Mouse (Mus musculus): ENCODE results near the gene Lama4. TPM values are rescaled to one million over a fixed set of nuclear protein-coding genes. Genes with fewer than 3 reads are reported as not detected.

Lama4 gene
- total RNA-seq (2021) = 10 to 100 TPM; 63.9 to 73.1 TPM
- long read RNA-seq, experiment 1, full-length matches to known transcripts = 5 of 11 reads
- long read RNA-seq, experiment 1, partial matches to known transcripts = 5 of 11 reads
- long read RNA-seq, experiment 1, other reads (novel, unspliced or antisense) = 1 of 11 reads
- long read RNA-seq, experiment 2, full-length matches to known transcripts = 15 of 26 reads
- long read RNA-seq, experiment 2, partial matches to known transcripts = 10 of 26 reads
- long read RNA-seq, experiment 2, other reads (novel, unspliced or antisense) = 1 of 26 reads

DNA sequence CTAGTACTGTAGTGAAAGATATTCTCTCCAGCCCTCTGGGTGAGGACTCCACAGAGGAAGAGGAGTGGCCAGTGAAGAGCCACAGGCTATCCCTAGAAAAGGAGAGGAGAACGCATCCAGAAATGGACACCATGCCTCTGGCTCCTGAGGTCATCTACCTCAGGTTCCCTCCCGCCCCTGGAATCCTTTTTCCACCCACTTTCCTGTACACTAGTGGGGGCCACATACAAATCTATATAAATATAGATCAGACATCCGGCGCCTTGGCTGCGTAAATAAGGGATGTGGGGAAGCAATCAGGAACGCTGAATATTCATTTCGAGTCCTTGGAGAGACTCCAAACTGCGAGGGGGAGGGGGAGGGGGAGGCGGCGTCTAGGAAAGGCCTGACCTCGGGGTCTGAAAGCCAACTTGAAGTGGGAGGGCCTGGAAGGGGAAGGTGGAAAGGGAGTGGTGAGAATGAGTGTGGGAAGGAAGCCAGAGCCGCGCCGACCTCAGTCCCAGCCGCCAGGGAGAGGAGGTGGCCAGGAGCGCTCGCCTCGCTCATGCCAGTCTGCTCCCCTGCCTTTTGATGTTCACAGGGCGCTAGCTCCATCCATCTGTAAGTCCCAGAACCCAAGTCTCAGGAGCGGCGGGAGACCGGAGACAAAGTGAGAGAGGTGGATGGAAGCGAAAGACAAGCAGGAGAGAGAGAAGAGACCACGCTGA lies at the start of gene Lama4:
Gene Lama4, plus strand, starts transcription at position 441 of the 707 bp plus-strand sequence.
- peak; percentile 79 for DNase-seq
- intact Hi-C loops (cut with DNase I; ENCODE audit: low total_unique reads) = no loop called here

DNA sequence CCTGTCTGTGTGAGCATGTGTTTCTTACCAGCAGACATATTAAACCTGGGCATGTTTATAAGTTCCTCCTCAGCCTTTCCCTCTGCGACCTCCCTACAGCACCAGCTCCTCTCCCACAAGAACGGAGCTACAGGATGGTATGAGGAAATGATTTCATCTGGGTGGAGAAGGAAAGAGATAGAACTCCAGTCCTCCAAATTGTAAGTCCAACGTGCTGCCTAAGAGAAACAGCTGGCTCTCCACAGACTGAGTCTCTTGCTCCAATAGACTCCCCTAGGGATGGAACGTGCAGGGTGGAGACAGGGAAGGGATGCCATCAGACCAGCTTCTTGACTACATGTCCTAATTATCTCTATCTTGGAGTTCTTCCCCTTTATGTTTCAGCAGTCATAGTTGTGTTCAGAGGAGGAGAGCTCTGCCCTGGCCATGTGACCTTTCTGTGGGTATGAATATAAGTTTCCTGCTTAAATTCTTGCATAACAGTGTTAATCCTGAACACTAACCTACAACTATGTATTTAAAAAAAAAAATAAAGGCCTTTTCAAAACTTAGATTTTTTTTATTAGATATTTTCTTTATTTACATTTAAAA lies 49.2 kb upstream of the Lama4 start:
- peak; percentile 13 for DNase-seq
- intact Hi-C loops (cut with DNase I; ENCODE audit: low total_unique reads) = no loop called here

DNA sequence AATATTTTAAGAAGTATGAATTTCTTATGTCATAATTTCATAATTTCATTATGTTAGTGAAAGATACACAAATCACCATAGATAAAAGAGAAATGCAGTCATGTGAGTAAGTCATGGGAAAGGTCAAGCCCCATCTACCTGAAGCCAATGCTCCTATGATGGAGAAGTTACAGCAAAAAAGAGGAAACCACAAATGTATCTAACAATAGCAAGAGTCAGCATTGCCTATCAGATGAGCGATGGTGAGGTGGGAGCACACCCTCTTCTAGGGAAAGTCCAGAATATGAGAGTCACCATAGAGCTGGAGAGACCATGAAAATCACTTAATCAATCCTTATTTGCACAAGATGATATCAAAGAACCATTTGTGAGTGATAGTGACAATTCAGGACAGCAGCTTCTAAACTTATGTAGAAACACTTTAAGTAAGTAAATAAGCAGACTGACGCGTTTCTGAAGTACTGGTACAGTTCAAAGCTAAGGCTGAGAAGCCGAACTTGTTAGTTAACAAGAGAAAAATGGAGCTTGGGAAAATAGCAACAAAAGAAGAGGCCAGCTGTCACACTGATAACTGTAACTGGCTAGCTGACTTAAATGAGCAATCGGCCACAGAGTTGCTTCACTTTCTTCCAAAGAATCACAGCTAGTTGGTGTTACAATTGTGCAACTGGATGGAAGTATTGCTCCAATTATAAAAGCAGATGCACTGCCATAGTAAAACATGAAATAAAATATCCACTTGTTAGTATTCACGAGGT lies 36.2 kb upstream of the Lama4 start:
- DNase-seq = no peak
- intact Hi-C loops (cut with DNase I; ENCODE audit: low total_unique reads) = no loop called here

DNA sequence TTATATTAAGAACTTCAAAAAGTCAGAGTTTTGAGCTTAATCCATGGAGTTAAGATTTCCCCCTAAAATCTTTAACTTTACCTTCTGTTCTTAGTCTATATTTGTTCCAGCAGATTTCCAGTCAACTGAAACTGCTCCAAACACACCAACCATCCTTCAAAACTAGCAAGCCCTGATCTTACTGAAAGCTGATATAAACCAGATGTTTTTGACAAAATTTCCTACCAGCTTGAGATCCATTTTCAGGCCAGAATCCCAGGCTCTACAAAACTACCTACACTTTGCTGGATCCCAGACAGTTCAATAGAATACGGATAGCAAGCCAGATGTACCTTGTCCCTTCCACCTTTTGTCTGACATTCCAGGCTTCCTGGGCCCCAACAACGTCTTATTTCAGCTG lies 20.6 kb upstream of the Lama4 start:
- DNase-seq = no peak
- intact Hi-C loops (cut with DNase I; ENCODE audit: low total_unique reads) = no loop called here

DNA sequence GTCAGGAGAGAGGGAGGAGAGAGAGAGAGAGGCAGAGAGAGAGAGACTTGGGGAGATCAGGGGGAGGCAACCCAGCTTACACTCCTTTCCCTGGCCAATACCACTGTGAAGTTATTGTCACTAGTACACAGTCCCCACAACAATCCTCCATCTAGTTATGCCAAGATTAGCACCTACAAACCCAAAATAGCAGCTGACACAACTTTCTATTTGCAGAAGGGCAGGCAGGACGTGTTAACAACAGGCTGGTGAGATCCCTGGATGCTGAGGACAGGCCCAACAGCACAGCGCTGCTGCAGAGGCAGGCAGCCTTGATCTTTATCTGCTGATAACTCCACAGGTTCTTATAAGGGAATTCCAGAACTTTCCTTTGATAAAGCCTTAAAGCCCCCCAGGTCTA lies 3.4 kb upstream of the Lama4 start:
- DNase-seq = no peak
- intact Hi-C loops (cut with DNase I; ENCODE audit: low total_unique reads) = no loop called here

DNA sequence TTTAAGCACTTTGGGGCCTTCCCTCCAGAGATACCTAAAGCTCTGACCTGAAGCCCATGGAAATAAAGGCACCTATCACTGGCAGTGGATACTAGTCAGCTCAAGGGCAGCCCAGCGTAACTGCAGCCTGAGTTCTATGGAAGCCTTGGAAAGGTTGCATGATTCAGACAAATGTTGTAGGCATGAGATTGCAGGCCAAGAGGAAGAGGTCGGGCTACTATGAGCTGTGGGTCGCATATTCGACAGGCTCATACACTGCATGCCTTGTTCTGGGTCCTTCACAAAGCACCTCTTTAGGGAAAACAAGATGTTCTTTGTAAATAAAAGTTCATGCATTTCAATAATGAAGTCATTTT lies 618 bp upstream of the Lama4 start:
- intact Hi-C loops (cut with DNase I; ENCODE audit: low total_unique reads) = no loop called here
- no peak for DNase-seq

DNA sequence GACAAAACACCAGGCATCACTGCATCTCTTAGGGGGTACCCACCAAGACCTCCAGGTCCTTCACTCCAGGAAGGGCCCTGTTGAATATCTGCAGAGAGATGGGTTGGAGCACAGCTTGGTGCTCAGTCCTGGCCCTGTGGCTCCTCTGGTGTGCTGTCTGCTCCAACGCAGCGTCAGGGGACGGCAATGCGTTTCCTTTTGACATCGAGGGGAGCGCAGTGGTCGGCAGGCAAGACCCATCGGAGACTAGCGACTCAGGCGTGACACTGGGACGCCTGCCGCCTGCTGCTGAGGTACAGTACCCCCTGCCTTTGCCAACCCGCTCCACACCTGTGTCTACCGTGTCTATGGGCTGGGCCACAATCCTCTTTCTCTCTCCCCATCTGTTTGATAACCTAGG lies 542 bp downstream of the Lama4 start:
- DNase-seq = peak; percentile 30
- intact Hi-C loops (cut with DNase I; ENCODE audit: low total_unique reads) = no loop called here

DNA sequence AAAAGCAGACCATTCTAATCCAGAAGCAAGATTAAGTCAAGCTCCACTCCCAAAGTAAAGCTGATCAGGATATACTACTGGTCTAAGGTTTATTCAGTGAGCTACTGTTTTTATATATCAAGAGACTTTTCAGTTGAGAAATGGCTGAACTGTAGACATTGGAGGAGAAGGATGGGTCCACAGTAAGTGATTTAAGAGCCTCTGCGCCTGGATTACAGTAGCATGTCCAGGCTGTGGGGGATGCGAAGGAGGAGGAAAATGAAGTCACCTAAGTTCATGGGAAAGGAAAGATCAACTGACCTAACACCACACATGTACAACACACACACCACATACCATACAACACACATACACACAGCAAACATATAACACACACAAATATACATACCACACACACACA lies 1.3 kb downstream of the Lama4 start:
- no peak for DNase-seq
- intact Hi-C loops (cut with DNase I; ENCODE audit: low total_unique reads) = no loop called here

DNA sequence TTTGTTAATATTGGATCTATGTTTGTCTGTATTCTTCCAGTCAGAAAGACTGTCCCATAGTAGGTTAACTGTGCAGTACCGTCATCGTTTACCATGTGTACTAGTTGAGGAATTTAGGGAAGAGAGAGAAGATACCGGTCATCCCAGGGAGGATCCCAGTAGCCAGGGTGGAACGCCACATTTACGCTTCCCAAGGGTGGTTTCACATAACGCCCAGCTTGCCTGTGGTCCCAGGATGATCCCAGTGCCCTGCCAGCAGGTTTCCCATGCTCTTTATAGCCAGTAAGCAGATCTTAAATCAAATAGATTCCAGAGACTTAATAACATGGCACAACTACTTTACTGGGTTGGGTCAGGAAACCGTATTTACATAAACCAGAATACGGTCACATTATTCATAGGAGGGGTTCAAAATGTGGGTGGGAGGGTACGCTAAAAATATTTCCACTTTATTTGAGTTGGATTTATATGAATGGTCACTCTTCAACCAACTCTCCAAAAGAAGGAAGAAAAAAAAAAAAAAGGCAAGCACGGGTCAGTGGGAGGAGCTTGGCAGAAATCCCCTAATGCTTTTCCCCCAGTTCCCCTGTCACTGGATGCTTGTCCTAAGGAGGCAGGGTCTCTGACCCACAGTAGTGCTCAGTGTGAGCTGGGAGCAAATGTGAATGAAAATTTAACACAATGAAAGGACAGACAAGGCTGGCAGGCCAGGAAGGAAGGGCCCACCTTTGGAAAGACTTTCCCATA lies 3.2 kb downstream of the Lama4 start:
- intact Hi-C loops (cut with DNase I; ENCODE audit: low total_unique reads) = no loop called here
- no peak for DNase-seq

DNA sequence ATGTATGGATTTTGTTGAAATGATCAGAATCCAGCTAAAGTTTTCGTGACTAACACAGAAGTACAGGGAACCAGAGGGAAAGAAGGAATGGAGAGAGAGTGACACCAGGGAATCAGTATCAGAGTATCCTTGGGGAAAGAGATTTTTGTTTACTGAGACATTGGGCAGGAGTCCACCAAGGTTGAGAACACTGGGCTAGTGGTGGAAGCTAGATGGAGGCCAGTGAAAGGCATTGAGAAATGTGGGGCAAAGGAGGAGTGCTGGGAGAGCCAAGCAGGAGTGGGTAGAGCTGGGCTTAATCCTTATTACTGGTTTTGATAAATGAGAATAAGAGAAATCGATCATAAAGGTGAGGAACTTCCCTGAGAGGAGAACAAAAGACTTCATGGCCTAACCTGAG lies 4.2 kb downstream of the Lama4 start:
- no peak for DNase-seq
- intact Hi-C loops (cut with DNase I; ENCODE audit: low total_unique reads) = no loop called here

DNA sequence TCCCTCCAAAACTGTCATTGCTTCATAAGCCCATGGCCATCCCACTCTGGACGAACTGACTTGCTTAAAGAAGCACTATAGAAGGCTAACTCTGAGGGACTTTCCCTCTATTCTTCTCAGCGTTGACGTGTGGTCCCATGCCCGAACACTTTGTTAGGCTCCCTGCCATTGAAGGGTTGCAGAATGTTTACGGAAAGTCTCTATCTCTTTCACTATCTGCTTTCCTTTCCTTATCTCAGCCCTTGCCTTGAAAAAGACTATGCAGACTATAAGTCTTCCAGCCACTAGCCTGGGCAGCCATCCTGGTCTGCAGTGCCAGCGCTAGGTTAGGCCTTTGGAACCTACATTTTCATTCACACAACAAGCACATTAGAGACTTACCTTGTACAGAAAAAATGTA lies 4.7 kb downstream of the Lama4 start:
- intact Hi-C loops (cut with DNase I; ENCODE audit: low total_unique reads) = no loop called here
- DNase-seq = no peak

DNA sequence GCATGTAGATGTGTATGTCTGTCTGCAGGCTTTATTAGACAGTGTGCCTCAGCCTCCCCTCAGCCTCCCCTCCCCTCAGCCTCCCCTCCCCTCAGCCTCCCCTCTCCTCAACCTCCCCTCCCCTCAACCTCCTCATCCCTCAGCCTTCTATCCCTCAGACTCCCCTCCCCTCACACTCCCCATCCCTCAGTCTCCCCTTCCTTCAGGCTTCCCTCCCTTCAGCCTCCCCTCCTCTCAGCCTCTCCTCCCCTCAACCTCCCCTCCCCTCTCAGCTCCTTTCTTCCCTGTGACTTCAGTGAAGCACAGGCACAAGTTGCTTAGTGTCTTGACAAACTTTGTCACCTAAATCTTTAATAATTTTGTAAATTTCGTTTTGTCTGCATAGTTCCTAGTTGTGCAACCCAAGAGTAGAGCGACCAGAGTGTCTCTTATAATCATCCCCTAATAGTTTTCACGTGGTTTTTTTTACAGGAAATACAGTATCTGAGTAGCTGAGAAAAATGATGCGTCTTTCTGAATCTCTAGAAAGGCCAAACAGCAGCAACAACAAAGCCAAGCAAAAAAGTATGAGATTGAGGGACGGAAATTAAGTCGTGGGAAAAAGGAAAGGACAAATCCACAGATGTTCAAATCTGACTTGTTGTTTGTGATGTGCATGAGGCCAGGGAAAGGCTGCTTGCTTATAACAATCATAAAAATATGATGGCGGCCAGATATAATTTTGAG lies 7.1 kb downstream of the Lama4 start:
- no peak for DNase-seq
- intact Hi-C loops (cut with DNase I; ENCODE audit: low total_unique reads) = no loop called here

DNA sequence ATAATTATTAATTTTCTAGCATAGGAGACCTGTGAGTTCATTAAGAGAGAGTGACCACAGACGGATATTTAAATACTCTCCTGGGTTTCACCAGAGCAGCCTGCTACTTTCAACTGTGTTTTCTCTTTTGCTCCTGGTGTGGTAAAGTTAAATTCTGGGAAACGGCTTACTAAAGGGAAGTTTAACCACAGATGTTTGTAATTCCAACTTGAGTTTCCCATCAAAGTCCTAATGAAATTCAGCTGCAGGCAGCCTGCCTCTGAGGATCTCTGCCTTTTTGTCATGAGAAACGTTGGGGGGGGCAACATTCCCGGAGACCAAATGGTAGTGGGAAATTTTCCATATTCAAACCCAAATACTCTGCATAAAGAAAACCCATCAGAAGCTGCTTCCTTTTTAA lies 7.7 kb downstream of the Lama4 start:
- intact Hi-C loops (cut with DNase I; ENCODE audit: low total_unique reads) = no loop called here
- DNase-seq = peak; percentile 25

DNA sequence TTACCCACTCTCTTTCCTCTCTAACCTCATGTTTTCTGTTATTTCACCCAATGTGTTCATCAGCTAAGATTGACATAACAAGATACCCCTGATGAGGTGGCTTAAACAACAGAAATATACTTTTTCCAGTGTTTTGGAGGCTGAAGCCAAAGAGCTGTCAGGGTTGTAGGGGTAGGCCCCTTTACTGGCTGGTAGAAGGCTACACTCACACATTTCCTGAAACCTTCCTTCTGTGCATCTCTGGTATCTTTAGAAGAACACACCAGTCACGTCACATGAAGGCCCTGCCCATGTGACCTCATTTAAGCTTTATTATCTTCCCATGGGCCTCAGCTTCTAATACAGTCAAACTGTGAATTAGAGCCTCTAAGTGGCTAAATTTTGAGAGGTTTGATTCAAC lies 12.9 kb downstream of the Lama4 start:
- no peak for DNase-seq
- intact Hi-C loops (cut with DNase I; ENCODE audit: low total_unique reads) = no loop called here

DNA sequence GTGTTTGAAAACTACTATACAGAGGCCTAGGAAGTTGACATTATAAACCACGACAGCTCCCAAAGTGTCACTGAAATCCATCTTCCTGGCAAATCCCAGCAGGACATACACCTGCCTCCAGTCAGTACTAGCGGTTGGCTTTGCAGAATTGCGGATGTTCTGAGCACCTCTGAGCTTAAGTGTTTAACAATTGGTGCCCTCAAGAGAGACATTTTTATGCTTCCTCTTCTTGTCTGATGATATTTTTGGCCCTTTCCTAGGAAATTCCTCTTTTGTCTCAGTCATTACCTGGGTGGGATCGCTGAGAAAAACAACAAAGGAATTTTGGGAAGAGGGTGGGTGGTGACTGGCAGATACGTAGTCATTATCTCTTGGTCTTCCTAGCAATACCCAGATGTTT lies 14.4 kb downstream of the Lama4 start:
- DNase-seq = no peak
- intact Hi-C loops (cut with DNase I; ENCODE audit: low total_unique reads) = no loop called here

DNA sequence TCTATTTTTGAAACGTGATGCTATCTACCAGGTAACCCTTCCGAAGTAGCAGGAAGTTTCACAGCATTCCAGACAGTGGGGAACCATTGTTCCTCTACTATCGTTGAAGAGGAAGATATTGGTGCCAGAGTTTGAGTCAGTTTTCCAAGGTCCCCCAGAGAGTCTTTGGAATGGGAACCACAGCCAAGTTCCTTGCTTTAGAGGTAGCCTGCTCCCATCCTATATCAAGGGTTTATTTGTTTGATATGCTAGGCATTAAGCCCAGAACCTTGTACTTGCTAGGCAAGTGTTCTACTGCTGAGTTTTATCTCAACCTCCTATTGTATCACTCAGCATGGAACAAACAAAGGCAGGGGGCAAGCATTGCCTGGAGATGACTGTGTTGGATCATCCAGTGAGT lies 15.7 kb downstream of the Lama4 start:
- intact Hi-C loops (cut with DNase I; ENCODE audit: low total_unique reads) = no loop called here
- no peak for DNase-seq

DNA sequence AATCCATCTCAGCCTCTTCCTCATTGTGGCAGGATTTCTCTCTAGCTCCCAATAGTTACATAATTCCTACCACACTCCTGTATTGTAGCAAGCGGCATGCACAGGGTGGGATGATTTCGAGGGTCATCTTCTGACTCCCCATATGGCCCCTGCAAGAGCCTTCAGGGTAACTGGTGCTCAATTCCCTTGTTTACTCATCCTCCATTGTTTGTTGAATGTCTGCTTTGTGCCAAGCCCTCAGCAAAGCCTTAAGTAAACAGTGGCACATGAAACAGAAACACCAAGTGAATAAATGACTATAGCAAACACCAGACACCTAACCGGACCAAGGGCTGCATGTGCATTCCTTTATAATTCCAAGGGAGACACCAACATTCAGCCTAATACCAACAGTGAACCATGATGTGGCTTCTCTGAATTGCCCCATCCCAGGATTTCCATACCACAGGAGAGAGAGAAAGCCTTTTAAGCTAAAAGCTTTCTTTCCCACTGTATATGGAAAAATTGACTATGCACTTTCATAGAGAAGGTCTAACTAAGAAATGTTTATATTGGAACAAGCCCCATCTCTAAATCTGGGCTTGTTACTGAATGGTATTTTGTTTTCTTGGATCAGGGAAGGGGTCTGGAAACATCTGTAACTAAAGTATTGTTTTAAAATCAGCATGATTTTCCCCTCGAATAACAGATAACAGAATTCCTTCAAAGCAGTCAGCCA lies 19.2 kb downstream of the Lama4 start:
- intact Hi-C loops (cut with DNase I; ENCODE audit: low total_unique reads) = no loop called here
- no peak for DNase-seq

DNA sequence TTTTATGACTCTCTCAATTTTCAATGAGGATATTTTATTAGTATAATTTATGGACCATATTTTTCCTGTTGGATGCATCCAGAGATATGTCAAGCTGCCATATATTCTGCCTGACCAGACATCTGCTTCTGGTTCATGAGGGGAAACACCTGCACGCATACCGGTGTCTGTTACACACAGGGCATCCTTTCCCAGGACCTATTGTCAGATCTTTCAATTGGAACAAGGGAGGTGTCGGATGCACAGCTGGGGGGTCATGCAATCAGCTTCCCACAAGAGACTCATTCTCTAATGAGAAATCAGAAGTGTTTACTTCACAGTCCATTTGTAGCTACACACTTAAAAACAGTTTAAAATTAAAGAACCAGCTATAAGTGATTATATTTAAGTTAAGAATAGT lies 20.7 kb downstream of the Lama4 start:
- intact Hi-C loops (cut with DNase I; ENCODE audit: low total_unique reads) = no loop called here

DNA sequence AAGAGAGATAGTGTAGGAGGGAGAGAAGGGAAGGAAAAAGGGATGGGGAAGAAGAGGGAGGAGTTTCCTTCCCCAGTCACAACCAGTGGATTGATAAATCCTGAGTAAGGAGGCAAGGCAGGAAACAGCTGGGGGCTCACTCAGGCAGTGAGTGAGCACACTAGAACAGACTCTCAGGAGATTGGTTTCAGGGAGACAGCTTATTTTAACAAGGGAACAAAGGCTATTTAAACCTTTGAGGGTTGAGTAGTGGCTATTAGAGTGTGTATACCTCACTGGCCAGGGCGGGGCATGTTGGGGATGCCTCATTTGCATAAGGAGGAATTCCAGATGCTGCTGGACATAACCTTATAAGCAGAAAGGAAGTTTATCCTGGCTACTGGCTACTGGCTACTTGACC lies 27.5 kb downstream of the Lama4 start:
- no peak for DNase-seq
- intact Hi-C loops (cut with DNase I; ENCODE audit: low total_unique reads) = no loop called here

More for the DNA sequence above, 20.7 kb downstream of the Lama4 start:
- DNase-seq = no peak

All from gastrocnemius, postnatal 14 days (tissue).